Mouse (Mus musculus) monocyte, adult 5-6 weeks (primary cell): ENCODE data around the gene Gm49380. TPM values are rescaled to one million over a fixed set of nuclear protein-coding genes. Genes with fewer than 3 reads are reported as not detected.

Experiments
- ATAC-seq: fragments of 153-309, 156-312 bp; replicated peaks from 2 replicates; pipeline ENCODE4 v1.8.0; 2017; ENCODE audit warnings: mild to moderate bottlenecking; ENCODE audit not compliant: low TSS enrichment, insufficient number of reproducible peaks, severe bottlenecking, poor library complexity, low FRiP score
- total RNA-seq: library from RNA; stranded (forward); fragments of 200-1000, 200-491, 200-594 nt; gene quantifications from 3 replicates; pipeline ENCODE4 v1.2.3, GENCODE M21; 2017

The Gm49380 gene
- total RNA-seq, 1 experiment from 2014 or later: not detected

GRCm38 (mm10) chr9:44101490-44101889 lies 11.8 kb downstream of the Gm49380 start, which contains the start of gene Mfrp:
TSS of gene Mfrp (plus strand) at chr9:44101729.
- no peak for ATAC-seq

- no peak for ATAC-seq
Observed at GRCm38 (mm10) chr9:44096536-44096935, 16.8 kb downstream of the Gm49380 start.

- ATAC-seq: no peak
Observed at GRCm38 (mm10) chr9:44095781-44096180, 17.5 kb downstream of the Gm49380 start.

- no peak for ATAC-seq
Observed at GRCm38 (mm10) chr9:44094737-44095136, 18.6 kb downstream of the Gm49380 start.

GRCm38 (mm10) chr9:44093612-44094503 lies 19.4 kb downstream of the Gm49380 start:
- ATAC-seq: peak; percentile 47; the same call in 1 of the 2 replicates

- ATAC-seq: peak; percentile 61
Observed at GRCm38 (mm10) chr9:44088877-44089608, 24.3 kb downstream of the Gm49380 start.

GRCm38 (mm10) chr9:44087761-44088455 lies 25.4 kb downstream of the Gm49380 start:
- no peak for ATAC-seq

GRCm38 (mm10) chr9:44086960-44087359 lies 26.3 kb downstream of the Gm49380 start:
- ATAC-seq: no peak

- ATAC-seq: no peak
Observed at GRCm38 (mm10) chr9:44085741-44086665, 27.3 kb downstream of the Gm49380 start.

GRCm38 (mm10) chr9:44085276-44085675 lies 28.0 kb downstream of the Gm49380 start:
- ATAC-seq: no peak

- peak; percentile 32; the same call in 1 of the 2 replicates for ATAC-seq
Observed at GRCm38 (mm10) chr9:44084659-44085229, 28.6 kb downstream of the Gm49380 start.

GRCm38 (mm10) chr9:44084236-44084635 lies 29.1 kb downstream of the Gm49380 start:
- ATAC-seq: no peak

- ATAC-seq: no peak
Observed at GRCm38 (mm10) chr9:44083392-44084121, 29.7 kb downstream of the Gm49380 start.

GRCm38 (mm10) chr9:44082266-44082665 lies 31.0 kb downstream of the Gm49380 start:
- ATAC-seq: no peak

- ATAC-seq: no peak
Observed at GRCm38 (mm10) chr9:44081581-44081980, 31.7 kb downstream of the Gm49380 start.

GRCm38 (mm10) chr9:44080953-44081352 lies 32.3 kb downstream of the Gm49380 start:
- peak; percentile 60 for ATAC-seq
